Mouse (Mus musculus): ENCODE measurements around the gene Pik3ca.

- no peak for TF ChIP-seq CTCF (IDR thresholded peaks at IDR 0.05; ENCODE audit: low read depth)
- TF ChIP-seq EP300 (IDR thresholded peaks at IDR 0.05; ENCODE audit: low read depth): no peak
Measured at GRCm38 (mm10) chr3:32373236-32373635, 24.2 kb upstream of the Pik3ca start.
